Mouse (Mus musculus): ENCODE measurements around the gene Slc25a48. TPM values are rescaled to one million over a fixed set of nuclear protein-coding genes. Genes with fewer than 3 reads are reported as not detected.

The Slc25a48 gene
- polyA plus RNA-seq, 1 experiment, result 0.25 TPM

DNA sequence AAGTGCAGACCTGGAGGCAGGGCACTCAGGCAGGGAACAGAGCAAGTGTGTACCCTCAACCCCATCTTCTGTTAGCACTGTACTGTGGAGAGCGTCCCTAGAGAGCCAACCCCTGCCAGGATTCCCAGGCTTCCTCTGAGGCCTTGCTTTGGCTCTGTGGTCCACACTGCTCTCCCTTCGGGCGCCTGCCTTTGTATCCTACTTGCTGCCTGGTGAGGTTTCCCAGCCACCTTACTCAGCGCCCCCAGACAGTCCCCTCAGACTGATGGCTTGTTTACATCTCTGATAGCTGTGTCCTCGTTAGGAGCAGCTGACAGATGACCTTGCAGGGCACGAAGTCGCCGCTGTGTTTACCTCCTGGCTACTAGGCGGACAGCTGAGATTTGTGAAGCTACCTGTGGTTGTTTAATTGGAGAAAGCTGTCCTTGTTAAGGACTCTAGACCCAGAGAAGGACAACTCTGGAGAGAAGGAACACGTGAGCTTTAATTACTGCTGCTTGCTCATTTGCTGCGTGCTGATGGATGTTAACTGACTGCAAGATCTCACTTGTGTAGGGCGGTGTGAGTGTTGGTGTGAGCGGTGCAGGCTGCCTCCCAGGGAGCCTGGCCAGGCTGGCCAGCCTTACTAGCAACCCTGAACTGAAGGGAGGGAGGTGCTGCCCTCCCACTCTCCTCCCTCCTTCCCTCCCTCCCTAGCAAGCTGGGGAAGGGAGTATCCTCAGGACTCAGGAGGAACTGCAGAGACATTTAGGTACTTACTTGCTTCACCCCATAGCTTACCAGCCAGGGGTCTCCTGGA is 19.3 kb upstream of the Slc25a48 start:
- TF ChIP-seq POLR2A (IDR thresholded peaks at IDR 0.05; ENCODE audit: low read depth, low read length) (no peak), CTCF (IDR thresholded peaks at IDR 0.05; ENCODE audit: extremely low read depth, insufficient read length, insufficient replicate concordance, low read depth, low read length) (no peak)
- Histone ChIP-seq H3K36me3 (ENCODE audit: control insufficient read depth, insufficient read depth, low read length) (no peaks in the 10 kb centered on the region), H3K4me1 (ENCODE audit: control insufficient read depth, insufficient read depth, insufficient read length, low read length) (no peaks in the 10 kb centered on the region), H3K4me3 (ENCODE audit: low read depth, low read length) (no peak overlapping the region), H3K27ac (ENCODE audit: insufficient read depth, low read depth, low read length) (no peak overlapping the region), H3K27me3 (ENCODE audit: control insufficient read depth, insufficient read depth, low read length) (no peaks in the 10 kb centered on the region)
- WGBS, result 42% methylated on average over 13 of the region's 13 CpGs

DNA sequence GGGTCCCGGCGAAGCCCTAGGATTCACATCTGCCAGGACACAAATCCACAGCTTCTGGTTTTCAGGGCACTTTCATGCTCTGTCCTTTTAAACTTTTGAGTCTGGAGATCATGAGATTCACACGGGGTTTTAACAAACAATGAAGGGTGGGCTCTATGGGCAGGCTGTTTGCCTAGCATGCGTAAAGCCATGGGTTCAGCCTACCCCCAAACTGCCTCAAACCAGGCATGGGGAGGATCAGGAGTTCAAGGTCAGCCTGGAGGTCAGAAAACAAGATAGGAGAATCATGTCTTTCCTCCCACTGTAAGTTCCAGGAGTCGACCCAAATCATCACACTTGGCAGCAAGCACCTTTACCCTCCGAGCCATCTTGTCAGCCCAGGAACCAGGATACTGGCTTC is 18.6 kb upstream of the Slc25a48 start:
- TF ChIP-seq CTCF (IDR thresholded peaks at IDR 0.05; ENCODE audit: extremely low read depth, insufficient read length, insufficient replicate concordance, low read depth, low read length) (no peak), POLR2A (IDR thresholded peaks at IDR 0.05; ENCODE audit: low read depth, low read length) (no peak)
- 64% methylated on average over 6 of the region's 6 CpGs for WGBS
- no peak overlapping the region for H3K4me3 ChIP-seq (ENCODE audit: low read depth, low read length)
- no peaks in the 10 kb centered on the region for H3K36me3 ChIP-seq (ENCODE audit: control insufficient read depth, insufficient read depth, low read length)
- H3K4me1 ChIP-seq (ENCODE audit: control insufficient read depth, insufficient read depth, insufficient read length, low read length), result no peaks in the 10 kb centered on the region
- no peaks in the 10 kb centered on the region for H3K27me3 ChIP-seq (ENCODE audit: control insufficient read depth, insufficient read depth, low read length)
- H3K27ac ChIP-seq (ENCODE audit: insufficient read depth, low read depth, low read length), result no peak overlapping the region

DNA sequence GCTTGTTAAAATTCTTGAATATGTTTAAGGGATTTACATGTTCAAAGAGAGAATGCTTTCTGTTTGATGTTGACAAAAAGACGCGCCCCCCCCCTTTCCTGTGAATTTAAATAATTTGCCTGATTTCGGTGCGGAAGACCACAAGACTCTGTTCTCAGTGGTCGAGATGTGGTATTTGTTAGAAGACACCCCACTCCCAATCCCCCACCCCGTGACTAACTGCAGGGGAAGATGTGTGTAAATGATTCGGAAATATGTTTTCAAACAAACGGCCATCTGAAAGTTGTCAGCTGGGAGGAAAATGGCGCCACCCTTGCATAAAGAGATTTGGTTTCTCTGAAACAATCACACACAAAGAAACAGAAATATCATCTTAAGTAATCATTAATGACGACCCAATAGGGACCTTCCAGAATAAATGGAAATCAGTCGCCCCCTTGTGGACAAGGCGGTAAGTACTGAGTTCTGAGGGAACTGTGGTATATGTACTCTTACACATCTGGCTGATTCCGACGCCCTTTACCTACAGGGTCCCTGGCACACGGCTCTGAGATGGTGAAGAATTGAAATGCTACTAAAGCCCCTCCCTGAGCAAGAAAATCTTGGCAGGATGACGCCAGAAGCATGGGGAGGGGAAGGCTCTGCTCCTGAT is 16.0 kb upstream of the Slc25a48 start:
- Histone ChIP-seq H3K4me3 (ENCODE audit: low read depth, low read length) (no peak overlapping the region), H3K27me3 (ENCODE audit: control insufficient read depth, insufficient read depth, low read length) (no peaks in the 10 kb centered on the region), H3K36me3 (ENCODE audit: control insufficient read depth, insufficient read depth, low read length) (no peaks in the 10 kb centered on the region), H3K27ac (ENCODE audit: insufficient read depth, low read depth, low read length) (no peak overlapping the region), H3K4me1 (ENCODE audit: control insufficient read depth, insufficient read depth, insufficient read length, low read length) (no peaks in the 10 kb centered on the region)
- TF ChIP-seq CTCF (IDR thresholded peaks at IDR 0.05; ENCODE audit: extremely low read depth, insufficient read length, insufficient replicate concordance, low read depth, low read length) (no peak; the same call in 1 of the 2 replicates), POLR2A (IDR thresholded peaks at IDR 0.05; ENCODE audit: low read depth, low read length) (no peak)
- WGBS, result 22% methylated on average over 16 of the region's 16 CpGs

DNA sequence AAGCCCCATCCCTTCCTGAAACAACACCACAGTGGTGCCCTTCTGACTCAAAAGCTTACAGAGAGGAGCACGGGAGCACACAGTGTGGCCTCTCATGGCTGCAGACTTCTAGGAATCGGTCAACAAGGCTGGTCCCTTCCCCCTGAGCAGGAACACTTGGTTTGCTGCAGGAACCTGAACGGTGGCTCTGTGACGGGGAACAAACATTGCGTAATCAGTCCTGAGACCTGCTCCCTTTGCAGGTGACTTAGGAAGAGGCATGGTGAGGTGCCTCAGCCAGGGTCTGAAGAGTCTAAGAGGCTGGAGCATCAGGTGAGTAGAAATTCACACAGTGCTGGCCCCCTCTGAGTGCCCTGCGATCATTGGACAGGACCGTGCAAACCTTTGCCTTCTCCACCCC is 12.2 kb upstream of the Slc25a48 start:
- 39% methylated on average over 7 of the region's 7 CpGs for WGBS
- no peak overlapping the region for H3K4me3 ChIP-seq (ENCODE audit: low read depth, low read length)
- H3K27me3 ChIP-seq (ENCODE audit: control insufficient read depth, insufficient read depth, low read length), result no peaks in the 10 kb centered on the region
- H3K36me3 ChIP-seq (ENCODE audit: control insufficient read depth, insufficient read depth, low read length), result no peaks in the 10 kb centered on the region
- TF ChIP-seq POLR2A (IDR thresholded peaks at IDR 0.05; ENCODE audit: low read depth, low read length) (no peak), CTCF (IDR thresholded peaks at IDR 0.05; ENCODE audit: extremely low read depth, insufficient read length, insufficient replicate concordance, low read depth, low read length) (no peak)
- no peak overlapping the region for H3K27ac ChIP-seq (ENCODE audit: insufficient read depth, low read depth, low read length)
- H3K4me1 ChIP-seq (ENCODE audit: control insufficient read depth, insufficient read depth, insufficient read length, low read length), result no peaks in the 10 kb centered on the region

DNA sequence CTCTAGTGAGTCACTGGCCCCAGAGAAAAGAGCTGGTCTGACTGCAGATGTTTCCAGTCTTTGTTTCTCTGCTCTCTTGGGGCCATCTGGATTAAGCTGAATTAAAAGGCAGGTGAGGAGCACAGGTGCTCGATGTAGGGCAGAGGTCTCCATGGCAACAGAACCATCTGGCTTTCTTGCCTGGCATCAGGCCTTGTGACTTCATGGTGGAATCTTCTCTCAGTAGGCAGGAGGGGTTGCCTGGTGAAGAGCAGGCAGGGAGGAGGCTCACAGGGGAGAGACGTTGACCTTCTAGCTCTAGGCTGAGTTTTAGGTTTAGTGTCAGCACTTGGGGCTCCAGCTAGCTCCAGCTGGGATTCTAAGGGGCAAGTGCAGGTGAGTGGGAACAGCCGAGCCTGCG is 11.8 kb upstream of the Slc25a48 start, which contains the start of gene Gm3045:
Gene Gm3045, plus strand, starts transcription at position 230 of the 400 bp plus-strand sequence.
- no peaks in the 10 kb centered on the region for H3K27me3 ChIP-seq (ENCODE audit: control insufficient read depth, insufficient read depth, low read length)
- TF ChIP-seq POLR2A (IDR thresholded peaks at IDR 0.05; ENCODE audit: low read depth, low read length) (no peak), CTCF (IDR thresholded peaks at IDR 0.05; ENCODE audit: extremely low read depth, insufficient read length, insufficient replicate concordance, low read depth, low read length) (no peak)
- no peaks in the 10 kb centered on the region for H3K36me3 ChIP-seq (ENCODE audit: control insufficient read depth, insufficient read depth, low read length)
- no peaks in the 10 kb centered on the region for H3K4me1 ChIP-seq (ENCODE audit: control insufficient read depth, insufficient read depth, insufficient read length, low read length)
- no peak within 1 kb of the TSS for H3K27ac ChIP-seq (ENCODE audit: insufficient read depth, low read depth, low read length)
- no peak within 1 kb of the TSS for H3K4me3 ChIP-seq (ENCODE audit: low read depth, low read length)
- 54% methylated on average over 4 of the region's 4 CpGs for WGBS

DNA sequence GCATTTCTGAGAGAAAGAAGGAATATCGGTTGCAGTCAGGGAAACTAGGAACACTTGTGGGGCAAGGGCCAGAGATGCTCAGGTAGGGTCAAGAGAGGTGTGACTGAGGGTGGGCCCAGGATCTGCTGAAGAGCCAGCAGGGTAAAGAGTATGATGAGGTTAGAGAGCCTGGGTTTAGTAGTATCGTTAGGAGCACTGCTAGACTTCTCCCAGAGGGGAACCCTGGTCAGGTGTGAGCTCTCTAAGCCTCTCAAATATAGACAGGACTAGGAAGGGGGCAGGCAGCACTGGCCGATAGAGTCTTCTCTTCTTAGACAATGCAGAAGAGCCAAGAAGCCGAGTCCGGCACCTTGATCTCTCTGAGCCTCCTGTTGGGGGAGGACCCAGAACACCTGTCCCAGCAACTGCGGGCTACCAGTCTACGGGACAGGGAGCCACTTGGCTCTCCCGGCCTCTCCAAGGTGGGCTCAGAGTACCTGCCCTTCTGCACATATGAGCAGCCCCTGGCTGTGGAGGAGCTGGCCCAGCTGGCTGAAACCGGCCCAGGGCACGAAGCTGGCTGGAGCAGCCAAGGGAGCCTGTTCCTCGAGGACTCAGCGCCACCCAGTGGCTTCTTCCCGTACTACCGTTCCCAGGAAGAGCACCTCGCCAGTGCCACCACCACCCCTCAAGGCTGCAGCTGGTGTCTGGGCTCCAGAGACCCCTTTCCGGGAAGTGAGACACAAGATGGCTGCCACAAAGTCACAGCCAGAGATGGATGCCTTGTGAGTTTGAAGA is 9.2 kb upstream of the Slc25a48 start:
- Histone ChIP-seq H3K4me1 (ENCODE audit: control insufficient read depth, insufficient read depth, insufficient read length, low read length) (no peaks in the 10 kb centered on the region), H3K27me3 (ENCODE audit: control insufficient read depth, insufficient read depth, low read length) (no peaks in the 10 kb centered on the region), H3K27ac (ENCODE audit: insufficient read depth, low read depth, low read length) (no peak overlapping the region), H3K36me3 (ENCODE audit: control insufficient read depth, insufficient read depth, low read length) (no peaks in the 10 kb centered on the region), H3K4me3 (ENCODE audit: low read depth, low read length) (no peak overlapping the region)
- 31% methylated on average over 16 of the region's 16 CpGs for WGBS
- TF ChIP-seq CTCF (IDR thresholded peaks at IDR 0.05; ENCODE audit: extremely low read depth, insufficient read length, insufficient replicate concordance, low read depth, low read length) (peak; percentile 56; the same call in 1 of the 2 replicates), POLR2A (IDR thresholded peaks at IDR 0.05; ENCODE audit: low read depth, low read length) (no peak)

Measured in small intestine, adult 2 months (tissue).